Mouse (Mus musculus): Measurements from ENCODE around the gene 1700001C19Rik. TPM values are rescaled to one million over a fixed set of nuclear protein-coding genes. Genes with fewer than 3 reads are reported as not detected.

The 1700001C19Rik gene
- polyA plus RNA-seq (2016; fragmentation: Nextera tagmentation; extraction: Ambion mirVana), result 0.25 TPM in 1 of 2 replicates, not detected in the other

GRCm38 (mm10) chr17:47436907-47437547 is at the start of gene 1700001C19Rik:
1700001C19Rik (minus strand) TSS chr17:47437376.
- Histone ChIP-seq H3K27ac (replicated peaks) (peak within 1 kb of the TSS; percentile 71), H3K27me3 (replicated peaks; ENCODE audit: low read depth, poor library complexity, severe bottlenecking) (peaks cover 71% of the 10 kb centered on the region), H3K4me1 (peaks cover 44% of the 10 kb centered on the region), H3K9me3 (no peaks in the 10 kb centered on the region), H3K4me3 (peak within 1 kb of the TSS; percentile 56), H3K36me3 (replicated peaks) (no peaks in the 10 kb centered on the region)
- DNase-seq (ENCODE audit: low spot score), result peak; percentile 47
- WGBS, result under 1% methylated on average over 25 of the region's 25 CpGs

GRCm38 (mm10) chr17:47485791-47486190 is 48.6 kb upstream of the 1700001C19Rik start:
- H3K4me1 ChIP-seq, result peaks cover 30% of the 10 kb centered on the region
- H3K27me3 ChIP-seq (replicated peaks; ENCODE audit: low read depth, poor library complexity, severe bottlenecking), result no peaks in the 10 kb centered on the region
- no peak overlapping the region for H3K27ac ChIP-seq (replicated peaks)
- 92% methylated on average over 3 of the region's 3 CpGs for WGBS
- no peaks in the 10 kb centered on the region for H3K9me3 ChIP-seq
- no peak overlapping the region for H3K4me3 ChIP-seq
- DNase-seq (ENCODE audit: low spot score), result no peak
- H3K36me3 ChIP-seq (replicated peaks), result peaks cover 34% of the 10 kb centered on the region

- Histone ChIP-seq H3K27me3 (replicated peaks; ENCODE audit: low read depth, poor library complexity, severe bottlenecking) (no peaks in the 10 kb centered on the region), H3K4me1 (peaks cover 30% of the 10 kb centered on the region), H3K9me3 (no peaks in the 10 kb centered on the region), H3K36me3 (replicated peaks) (peaks cover 26% of the 10 kb centered on the region), H3K4me3 (no peak overlapping the region), H3K27ac (replicated peaks) (peak overlapping the region; percentile 75)
- 4% methylated on average over 3 of the region's 3 CpGs for WGBS
- DNase-seq (ENCODE audit: low spot score), result no peak
These were observed 47.8 kb upstream of the 1700001C19Rik start for GRCm38 (mm10) chr17:47484993-47485392.

- DNase-seq (ENCODE audit: low spot score), result peak; percentile 65
- Histone ChIP-seq H3K9me3 (no peaks in the 10 kb centered on the region), H3K36me3 (replicated peaks) (peaks cover 20% of the 10 kb centered on the region), H3K4me3 (no peak overlapping the region; the same call in 1 of the 2 replicates), H3K27me3 (replicated peaks; ENCODE audit: low read depth, poor library complexity, severe bottlenecking) (no peaks in the 10 kb centered on the region), H3K4me1 (peaks cover 30% of the 10 kb centered on the region), H3K27ac (replicated peaks) (peak overlapping the region; percentile 75)
- WGBS, result 15% methylated on average over 1 of the region's 1 CpGs
These were observed 47.2 kb upstream of the 1700001C19Rik start for GRCm38 (mm10) chr17:47484241-47484921.

- Histone ChIP-seq H3K27me3 (replicated peaks; ENCODE audit: low read depth, poor library complexity, severe bottlenecking) (no peaks in the 10 kb centered on the region), H3K4me1 (peaks cover 30% of the 10 kb centered on the region), H3K36me3 (replicated peaks) (peaks cover 3% of the 10 kb centered on the region), H3K9me3 (no peaks in the 10 kb centered on the region), H3K4me3 (no peak overlapping the region), H3K27ac (replicated peaks) (no peak overlapping the region)
- WGBS, result 42% methylated on average over 2 of the region's 2 CpGs
- peak; percentile 78 for DNase-seq (ENCODE audit: low spot score)
These were observed 45.2 kb upstream of the 1700001C19Rik start for GRCm38 (mm10) chr17:47482401-47482800.

- Histone ChIP-seq H3K9me3 (no peaks in the 10 kb centered on the region), H3K36me3 (replicated peaks) (no peaks in the 10 kb centered on the region), H3K4me3 (no peak overlapping the region), H3K27ac (replicated peaks) (no peak overlapping the region), H3K27me3 (replicated peaks; ENCODE audit: low read depth, poor library complexity, severe bottlenecking) (no peaks in the 10 kb centered on the region), H3K4me1 (peaks cover 13% of the 10 kb centered on the region)
- DNase-seq (ENCODE audit: low spot score), result no peak
- WGBS, result 64% methylated on average over 3 of the region's 3 CpGs
These were observed 42.7 kb upstream of the 1700001C19Rik start for GRCm38 (mm10) chr17:47479887-47480286.

- peaks cover 13% of the 10 kb centered on the region for H3K4me1 ChIP-seq
- H3K27ac ChIP-seq (replicated peaks), result no peak overlapping the region
- H3K27me3 ChIP-seq (replicated peaks; ENCODE audit: low read depth, poor library complexity, severe bottlenecking), result peaks cover 10% of the 10 kb centered on the region
- H3K9me3 ChIP-seq, result no peaks in the 10 kb centered on the region
- H3K36me3 ChIP-seq (replicated peaks), result no peaks in the 10 kb centered on the region
- DNase-seq (ENCODE audit: low spot score), result no peak
- WGBS, result 59% methylated on average over 3 of the region's 3 CpGs
- H3K4me3 ChIP-seq, result no peak overlapping the region
These were observed 38.5 kb upstream of the 1700001C19Rik start for GRCm38 (mm10) chr17:47475714-47476113.

GRCm38 (mm10) chr17:47475181-47475580 is 38.0 kb upstream of the 1700001C19Rik start:
- Histone ChIP-seq H3K36me3 (replicated peaks) (no peaks in the 10 kb centered on the region), H3K4me3 (no peak overlapping the region), H3K27ac (replicated peaks) (no peak overlapping the region), H3K9me3 (no peaks in the 10 kb centered on the region), H3K4me1 (peaks cover 13% of the 10 kb centered on the region), H3K27me3 (replicated peaks; ENCODE audit: low read depth, poor library complexity, severe bottlenecking) (peaks cover 16% of the 10 kb centered on the region)
- 83% methylated on average over 4 of the region's 4 CpGs for WGBS
- no peak for DNase-seq (ENCODE audit: low spot score)

GRCm38 (mm10) chr17:47474250-47474649 is 37.1 kb upstream of the 1700001C19Rik start:
- no peak overlapping the region for H3K4me3 ChIP-seq
- H3K27me3 ChIP-seq (replicated peaks; ENCODE audit: low read depth, poor library complexity, severe bottlenecking), result peaks cover 25% of the 10 kb centered on the region
- H3K27ac ChIP-seq (replicated peaks), result no peak overlapping the region
- peaks cover 17% of the 10 kb centered on the region for H3K4me1 ChIP-seq
- no peak for DNase-seq (ENCODE audit: low spot score)
- no peaks in the 10 kb centered on the region for H3K9me3 ChIP-seq
- H3K36me3 ChIP-seq (replicated peaks), result no peaks in the 10 kb centered on the region
- WGBS, result 83% methylated on average over 4 of the region's 4 CpGs

- peaks cover 32% of the 10 kb centered on the region for H3K27me3 ChIP-seq (replicated peaks; ENCODE audit: low read depth, poor library complexity, severe bottlenecking)
- H3K4me1 ChIP-seq, result peaks cover 22% of the 10 kb centered on the region
- DNase-seq (ENCODE audit: low spot score), result peak; percentile 61
- H3K4me3 ChIP-seq, result no peak overlapping the region
- no peak overlapping the region for H3K27ac ChIP-seq (replicated peaks)
- no peaks in the 10 kb centered on the region for H3K36me3 ChIP-seq (replicated peaks)
- 19% methylated on average over 8 of the region's 8 CpGs for WGBS
- H3K9me3 ChIP-seq, result no peaks in the 10 kb centered on the region
These were observed 36.3 kb upstream of the 1700001C19Rik start for GRCm38 (mm10) chr17:47473434-47473974.

GRCm38 (mm10) chr17:47472435-47473350 is 35.5 kb upstream of the 1700001C19Rik start:
- Histone ChIP-seq H3K27me3 (replicated peaks; ENCODE audit: low read depth, poor library complexity, severe bottlenecking) (peaks cover 40% of the 10 kb centered on the region), H3K4me1 (peaks cover 30% of the 10 kb centered on the region), H3K4me3 (no peak overlapping the region), H3K27ac (replicated peaks) (no peak overlapping the region; the same call in 1 of the 2 replicates), H3K9me3 (no peaks in the 10 kb centered on the region), H3K36me3 (replicated peaks) (no peaks in the 10 kb centered on the region; the same call in 1 of the 2 replicates)
- DNase-seq (ENCODE audit: low spot score), result no peak
- WGBS, result 48% methylated on average over 15 of the region's 15 CpGs

- peaks cover 60% of the 10 kb centered on the region for H3K27me3 ChIP-seq (replicated peaks; ENCODE audit: low read depth, poor library complexity, severe bottlenecking)
- H3K27ac ChIP-seq (replicated peaks), result no peak overlapping the region
- WGBS, result 90% methylated on average over 5 of the region's 5 CpGs
- no peak for DNase-seq (ENCODE audit: low spot score)
- no peak overlapping the region for H3K4me3 ChIP-seq
- no peaks in the 10 kb centered on the region for H3K9me3 ChIP-seq
- peaks cover 44% of the 10 kb centered on the region for H3K4me1 ChIP-seq
- no peaks in the 10 kb centered on the region; the same call in 1 of the 2 replicates for H3K36me3 ChIP-seq (replicated peaks)
These were observed 33.5 kb upstream of the 1700001C19Rik start for GRCm38 (mm10) chr17:47470686-47471085.
